Mouse (Mus musculus) kidney, postnatal 0 days (tissue): Measurements from ENCODE around the gene Vars. TPM values are rescaled to one million over a fixed set of nuclear protein-coding genes. Genes with fewer than 3 reads are reported as not detected.

ENCODE experiments used
- ATAC-seq: fragments of 200-750 bp; cut with Nextera tagmentation; replicated peaks from 2 replicates; pipeline ENCODE4 v1.8.0; 2017; ENCODE audit warnings: low read depth, moderate number of reproducible peaks, moderate TSS enrichment, moderate library complexity; ENCODE audit not compliant: low FRiP score
- DNase-seq: peaks from one replicate; pipeline ENCODE4 v3.0.0-alpha.2; 2016; ENCODE audit warnings: low spot score
- H3K27ac ChIP-seq: fragments of 300-500 bp; sonication (generic); 2 replicates; pipeline ENCODE4 v1.5.1; 2014; ENCODE audit warnings: mild to moderate bottlenecking
- H3K27me3 ChIP-seq: fragments of 300-500 bp; sonication (generic); 2 replicates; pipeline ENCODE4 v1.6.1; 2014; ENCODE audit warnings: low read length, mixed read lengths; ENCODE audit not compliant: insufficient read depth
- H3K36me3 ChIP-seq: fragments of 300-500 bp; sonication (generic); 2 replicates; pipeline ENCODE4 v1.6.1; 2014; ENCODE audit warnings: low read length, mixed read lengths; ENCODE audit not compliant: insufficient read depth
- H3K4me1 ChIP-seq: fragments of 300-500 bp; sonication (generic); replicated peaks from 2 replicates; pipeline ENCODE4 v1.6.1; 2014; ENCODE audit warnings: antibody characterized with exemption, low read length, mixed read lengths; ENCODE audit not compliant: insufficient read depth
- H3K4me2 ChIP-seq: fragments of 300-500 bp; sonication (generic); 2 replicates; pipeline ENCODE4 v1.6.1; 2014; ENCODE audit warnings: mild to moderate bottlenecking, low read length, moderate library complexity, mixed read lengths
- H3K4me3 ChIP-seq: fragments of 300-500 bp; sonication (generic); replicated peaks from 2 replicates; pipeline ENCODE4 v1.5.1; 2014; ENCODE audit warnings: low read depth, low read length
- H3K9ac ChIP-seq: fragments of 300-500 bp; sonication (generic); 2 replicates; pipeline ENCODE4 v1.6.1; 2014; ENCODE audit warnings: low read depth, low read length
- H3K9me3 ChIP-seq: fragments of 300-500 bp; sonication (generic); replicated peaks from 2 replicates; pipeline ENCODE4 v1.6.1; 2016; ENCODE audit warnings: low read length, inconsistent platforms, mixed read lengths
- CTCF ChIP-seq: IDR thresholded peaks from 2 replicates; pipeline ENCODE4 v1.5.1; 2016; ENCODE audit warnings: antibody characterized with exemption, low read depth, mild to moderate bottlenecking, moderate library complexity
- WGBS: fragments of 180-500 bp; shearing (Covaris S2); extraction: QIAGEN DNeasy Blood & Tissue Kit; methylation state at CpG from one replicate; pipeline ENCODE4 v1.1.7; 2014; 5-methylcytosine and 5-hydroxymethylcytosine counted together
- polyA plus RNA-seq: library from polyadenylated mRNA; unstranded; fragments of >200 nt; fragmentation: Nextera tagmentation; extraction: Ambion mirVana; gene quantifications from 2 replicates; pipeline ENCODE4 v1.2.1, GENCODE M21; 2015

Gene Vars
- polyA plus RNA-seq, 1 experiment from 2014 or later: 61.3 TPM

DNA sequence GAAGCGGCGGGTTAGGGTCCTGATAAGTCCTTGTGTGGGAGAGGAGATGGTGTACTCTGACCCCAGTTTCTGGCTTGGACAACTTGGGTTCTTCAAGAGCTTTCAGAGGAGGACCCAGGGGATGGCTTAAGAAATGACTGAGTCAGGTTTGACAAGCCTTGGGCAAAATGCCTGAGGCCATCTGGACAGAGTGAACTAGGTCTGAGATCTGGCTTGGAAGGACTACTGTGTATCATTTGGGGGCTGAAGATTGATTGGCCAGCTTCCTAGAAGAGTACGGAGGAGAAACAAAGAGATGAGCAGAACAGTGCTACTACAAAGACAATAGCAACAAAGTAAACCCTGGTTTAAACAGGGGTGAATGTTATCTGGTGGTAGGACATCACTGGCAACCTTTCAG, 62.7 kb downstream of the Vars start:
- Histone ChIP-seq H3K9ac (no peak overlapping the region), H3K36me3 (peaks cover 6% of the 10 kb centered on the region; the same call in 1 of the 2 replicates), H3K4me1 (peaks cover 18% of the 10 kb centered on the region), H3K4me3 (no peak overlapping the region), H3K9me3 (no peaks in the 10 kb centered on the region), H3K27ac (no peak overlapping the region), H3K4me2 (no peak overlapping the region), H3K27me3 (no peaks in the 10 kb centered on the region)
- WGBS: 86% methylated on average over 3 of the region's 3 CpGs
- ATAC-seq (no peak), DNase-seq (no peak)
- no peak for TF ChIP-seq CTCF

DNA sequence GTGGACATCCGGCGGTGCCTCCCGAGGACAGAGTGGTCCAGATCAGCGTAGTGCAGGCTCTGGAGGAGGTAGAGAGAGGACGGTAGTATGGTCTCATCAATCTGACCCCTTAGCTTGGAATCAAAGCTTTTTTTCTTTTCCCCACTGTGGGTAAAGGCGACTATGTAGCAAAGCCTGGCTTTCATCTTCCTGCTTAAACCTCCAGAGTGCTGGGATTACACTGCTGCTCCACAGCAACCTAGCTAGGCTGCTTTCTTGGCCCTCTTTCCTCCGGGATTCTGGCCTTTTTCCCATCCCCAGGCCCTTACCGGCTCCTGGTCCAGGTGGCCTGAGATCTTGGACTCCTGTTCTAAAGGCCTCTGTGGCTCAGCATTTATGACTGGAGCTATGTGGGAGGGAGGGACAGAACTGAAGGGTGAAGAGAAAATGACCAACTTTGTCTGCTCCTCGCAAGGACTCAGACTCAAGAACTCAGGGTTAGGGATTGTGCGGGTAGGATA, 63.6 kb downstream of the Vars start:
- no peak; the same call in 1 of the 2 replicates for ATAC-seq
- peak overlapping the region; percentile 36 for H3K4me3 ChIP-seq
- peak overlapping the region; percentile 64 for H3K4me2 ChIP-seq
- peak overlapping the region; percentile 79 for H3K27ac ChIP-seq
- peak overlapping the region; percentile 53; the same call in 1 of the 2 replicates for H3K9ac ChIP-seq
- no peaks in the 10 kb centered on the region for H3K27me3 ChIP-seq
- peaks cover 6% of the 10 kb centered on the region; the same call in 1 of the 2 replicates for H3K36me3 ChIP-seq
- peak; percentile 29 for DNase-seq
- H3K9me3 ChIP-seq: no peaks in the 10 kb centered on the region
- TF ChIP-seq CTCF: no peak
- peaks cover 18% of the 10 kb centered on the region for H3K4me1 ChIP-seq
- 30% methylated on average over 10 of the region's 10 CpGs for WGBS

DNA sequence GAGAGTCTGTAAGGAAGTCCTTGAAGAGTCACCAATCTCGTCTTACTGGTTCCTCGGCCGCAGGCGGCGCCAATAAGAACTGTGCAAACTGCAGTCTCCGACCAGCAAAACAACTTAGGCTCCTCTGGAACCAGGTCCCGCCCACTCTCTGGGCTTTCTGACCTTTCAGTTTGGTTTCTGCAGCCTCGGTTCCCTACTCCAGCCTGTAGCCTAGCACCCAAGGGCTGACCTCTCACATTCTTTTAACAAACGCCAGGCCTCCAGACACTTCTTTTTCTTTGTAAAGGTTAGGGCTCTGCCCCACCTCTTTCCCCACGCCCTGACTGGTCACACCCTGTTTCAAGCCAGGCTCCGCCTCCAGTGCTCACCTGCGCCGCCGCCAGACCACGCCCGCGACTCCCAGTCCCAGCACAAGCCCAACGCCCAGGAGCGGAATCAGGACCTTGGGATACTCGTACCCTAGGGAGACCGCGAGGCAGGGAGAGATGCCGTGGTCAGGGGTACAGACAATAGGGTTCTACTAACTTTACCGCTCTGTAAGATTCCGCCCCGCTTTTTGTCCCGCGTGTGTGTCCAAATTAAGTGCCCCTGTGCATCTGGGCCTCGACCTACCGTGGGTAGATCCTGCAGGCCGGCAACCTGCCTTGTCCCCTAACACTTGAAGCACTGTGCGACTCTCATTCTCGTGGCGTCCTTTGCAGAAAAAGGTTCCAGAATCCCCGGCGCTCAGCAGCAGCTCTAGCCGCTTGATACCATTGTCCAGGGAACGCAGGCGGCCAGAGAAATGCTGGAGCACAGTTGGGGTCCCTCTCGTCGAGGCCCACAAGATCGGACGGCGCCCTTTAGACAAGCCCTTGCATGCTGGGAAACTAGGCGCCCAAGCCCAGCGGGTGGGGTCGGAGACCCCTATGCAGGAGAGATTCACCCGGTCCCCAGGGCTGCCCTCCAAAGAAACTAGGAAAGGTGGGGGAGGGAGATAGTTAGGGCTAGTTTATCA, 64.5 kb downstream of the Vars start, which contains the start of gene Ly6g6c:
Gene Ly6g6c (plus strand): TSS at position 438 of the 997 bp plus-strand sequence.
- DNase-seq: peak; percentile 89
- Histone ChIP-seq H3K27ac (peak within 1 kb of the TSS; percentile 79), H3K4me3 (peak within 1 kb of the TSS; percentile 36), H3K4me2 (peak within 1 kb of the TSS; percentile 64), H3K27me3 (no peaks in the 10 kb centered on the region), H3K36me3 (peaks cover 6% of the 10 kb centered on the region; the same call in 1 of the 2 replicates), H3K4me1 (peaks cover 16% of the 10 kb centered on the region), H3K9me3 (no peaks in the 10 kb centered on the region), H3K9ac (peak within 1 kb of the TSS; percentile 53)
- peak; percentile 54 for ATAC-seq
- 0 out of 2 replicates have a peak, but pooled peaks have one; percentile 24 for TF ChIP-seq CTCF
- WGBS: 1% methylated on average over 48 of the region's 48 CpGs

Other genes with a start within 250 kb of the Vars start
- gene Cyp21a1, start 196.4 kb upstream of the Vars start, polyA plus RNA-seq: 0.13 and 0.20 TPM in 2 replicates
- gene Stk19, start 164.0 kb upstream of the Vars start, polyA plus RNA-seq: 30.3 and 30.8 TPM in 2 replicates
- gene Dxo, start 164.0 kb upstream of the Vars start, polyA plus RNA-seq: 48.2 and 49.7 TPM in 2 replicates
- gene Skiv2l, start 150.8 kb upstream of the Vars start, polyA plus RNA-seq: 36.8 and 37.3 TPM in 2 replicates
- gene Nelfe, start 150.6 kb upstream of the Vars start, polyA plus RNA-seq: 73.5 and 79.5 TPM in 2 replicates
- 21.1 and 25.6 TPM in 2 replicates for gene Cfb, start 138.5 kb upstream of the Vars start, polyA plus RNA-seq
- 2.3 and 3.4 TPM in 2 replicates for gene Zbtb12, start 121.5 kb upstream of the Vars start, polyA plus RNA-seq
- gene Gm20547, start 118.9 kb upstream of the Vars start, polyA plus RNA-seq: not detected in 2 replicates
- 7.0 and 7.4 TPM in 2 replicates for gene C2, start 102.7 kb upstream of the Vars start, polyA plus RNA-seq
- 44.1 and 49.1 TPM in 2 replicates for gene Ehmt2, start 102.5 kb upstream of the Vars start, polyA plus RNA-seq
- 24.2 and 27.3 TPM in 2 replicates for gene Slc44a4, start 86.5 kb upstream of the Vars start, polyA plus RNA-seq
- 92.0 and 101 TPM in 2 replicates for gene Neu1, start 69.7 kb upstream of the Vars start, polyA plus RNA-seq
- 2.2 and 2.6 TPM in 2 replicates for gene Hspa1b, start 41.7 kb upstream of the Vars start, polyA plus RNA-seq
- not detected in 2 replicates for gene Gm20481, start 31.1 kb upstream of the Vars start, polyA plus RNA-seq
- 22.4 and 23.5 TPM in 2 replicates for gene Hspa1a, start 28.8 kb upstream of the Vars start, polyA plus RNA-seq
- 0.54 and 0.72 TPM in 2 replicates for gene Hspa1l, start 28.3 kb upstream of the Vars start, polyA plus RNA-seq
- gene Lsm2, start 19.1 kb upstream of the Vars start, polyA plus RNA-seq: 133 and 141 TPM in 2 replicates
- 0.16 and 0.20 TPM in 2 replicates for gene Vwa7, start 15.6 kb downstream of the Vars start, polyA plus RNA-seq
- 2.3 and 3.7 TPM in 2 replicates for gene Sapcd1, start 27.0 kb downstream of the Vars start, polyA plus RNA-seq
- 2.7 and 3.0 TPM in 2 replicates for gene Msh5, start 45.8 kb downstream of the Vars start, polyA plus RNA-seq
- gene Clic1, start 49.0 kb downstream of the Vars start, polyA plus RNA-seq: 266 and 282 TPM in 2 replicates
- gene Ddah2, start 58.0 kb downstream of the Vars start, polyA plus RNA-seq: 227 and 244 TPM in 2 replicates
- gene Ly6g6c, start 64.4 kb downstream of the Vars start, polyA plus RNA-seq: not detected in 2 replicates
- 0.36 and 0.45 TPM in 2 replicates for gene Mpig6b, start 65.2 kb downstream of the Vars start, polyA plus RNA-seq
- gene Ly6g6e, start 75.9 kb downstream of the Vars start, polyA plus RNA-seq: 1.3 and 1.6 TPM in 2 replicates
- 7.6 and 7.8 TPM in 2 replicates for gene Ly6g6d, start 77.1 kb downstream of the Vars start, polyA plus RNA-seq
- not detected in 2 replicates for gene Ly6g6f, start 84.6 kb downstream of the Vars start, polyA plus RNA-seq
- gene Abhd16a, start 88.3 kb downstream of the Vars start, polyA plus RNA-seq: 109 and 113 TPM in 2 replicates
- gene Ly6g5c, start 107.3 kb downstream of the Vars start, polyA plus RNA-seq: not detected in 2 replicates
- 0.69 and 1.1 TPM in 2 replicates for gene Ly6g5b, start 114.4 kb downstream of the Vars start, polyA plus RNA-seq
- gene Gpank1, start 120.5 kb downstream of the Vars start, polyA plus RNA-seq: 14.6 and 15.2 TPM in 2 replicates
- 300 and 312 TPM in 2 replicates for gene Csnk2b, start 121.1 kb downstream of the Vars start, polyA plus RNA-seq
- gene D17H6S53E, start 125.4 kb downstream of the Vars start, polyA plus RNA-seq: 10.5 and 11.9 TPM in 2 replicates
- gene Apom, start 131.1 kb downstream of the Vars start, polyA plus RNA-seq: 59.6 and 64.2 TPM in 2 replicates
- 46.0 and 50.2 TPM in 2 replicates for gene Bag6, start 134.2 kb downstream of the Vars start, polyA plus RNA-seq
- 79.2 and 94.5 TPM in 2 replicates for gene Prrc2a, start 163.9 kb downstream of the Vars start, polyA plus RNA-seq
- gene Aif1, start 175.1 kb downstream of the Vars start, polyA plus RNA-seq: 13.1 and 14.8 TPM in 2 replicates
- 11.4 and 15.0 TPM in 2 replicates for gene Lst1, start 187.5 kb downstream of the Vars start, polyA plus RNA-seq
- 0.98 and 1.0 TPM in 2 replicates for gene Ltb, start 193.5 kb downstream of the Vars start, polyA plus RNA-seq
- 0.19 and 0.25 TPM in 2 replicates for gene Tnf, start 201.0 kb downstream of the Vars start, polyA plus RNA-seq
- gene Lta, start 204.4 kb downstream of the Vars start, polyA plus RNA-seq: 0.15 TPM in 1 of 2 replicates, not detected in the other
- gene Gm16181, start 219.8 kb downstream of the Vars start, polyA plus RNA-seq: 0.25 and 0.29 TPM in 2 replicates
- 6.6 and 6.7 TPM in 2 replicates for gene Atp6v1g2, start 232.7 kb downstream of the Vars start, polyA plus RNA-seq
- gene Nfkbil1, start 234.8 kb downstream of the Vars start, polyA plus RNA-seq: 11.7 and 14.5 TPM in 2 replicates
- gene Ddx39b, start 240.8 kb downstream of the Vars start, polyA plus RNA-seq: 303 and 329 TPM in 2 replicates